Mouse (Mus musculus) A20 (cell line): ENCODE data around the gene Vegfb.

Source experiments
- DNase-seq: peaks from one replicate; pipeline ENCODE4 v3.0.0-alpha.2; 2011; ENCODE audit warnings: low read depth, low spot score

Gene Vegfb

GRCm38 (mm10) chr19:6941372-6942248, 45.8 kb downstream of the Vegfb start, which contains the start of gene Bad:
Gene Bad, plus strand, starts transcription at chr19:6941861.
- peak; percentile 96 for DNase-seq

- no peak for DNase-seq
Observed at GRCm38 (mm10) chr19:6940396-6941351, 46.8 kb downstream of the Vegfb start.

- DNase-seq: no peak
Observed at GRCm38 (mm10) chr19:6939106-6940002, 48.1 kb downstream of the Vegfb start.

- DNase-seq: no peak
Observed at GRCm38 (mm10) chr19:6937541-6938465, 49.6 kb downstream of the Vegfb start.

- peak; percentile 70 for DNase-seq
Observed at GRCm38 (mm10) chr19:6936299-6936698, 51.2 kb downstream of the Vegfb start.

- no peak for DNase-seq
Observed at GRCm38 (mm10) chr19:6934195-6934977, 53.1 kb downstream of the Vegfb start, which contains the start of gene Kcnk4. Gene Kcnk4, minus strand, starts transcription at chr19:6934515.

- DNase-seq: no peak
Observed at GRCm38 (mm10) chr19:6933436-6934194, 53.8 kb downstream of the Vegfb start.

GRCm38 (mm10) chr19:6933102-6933435, 54.4 kb downstream of the Vegfb start:
- no peak for DNase-seq
